Comparison of ENCODE assay signal across 23 mouse cellular contexts in genomic region chr3:81521804-81522203, GRCm38 (mm10).
"Had no signal": no experiment of that assay in that cellular context is flagged by ENCODE, and none has a peak within 500 bp of the region (broad histone marks: within the 10 kb centered on the region; RNA-seq: fewer than 3 reads in every experiment).

No protein-coding gene starts in this region.

- H3K27ac ChIP-seq: heart, adult 2 months; heart, embryonic 13.5 days; heart, embryonic 15.5 days; hindbrain, embryonic 13.5 days; hindbrain, embryonic 15.5 days; hindbrain, postnatal 0 days; layer of hippocampus, adult 2 months; left cerebral cortex, adult 2 months; limb, embryonic 10.5 days; limb, embryonic 12.5 days had no signal

- DNase-seq: gastrocnemius, postnatal 14 days; gastrocnemius, postnatal 36 days; heart, adult 11 months; heart, adult 2 months; heart, postnatal 14 days; heart, postnatal 36 days; kidney, adult 18-20 months; kidney, adult 8-10 months; kidney, postnatal 10 days; kidney, postnatal 25 days; kidney, postnatal 4 days; liver had no signal

- ATAC-seq: hindbrain, postnatal 0 days; intestine, postnatal 0 days had no signal

- H3K4me3 ChIP-seq: heart, adult 2 months; heart, embryonic 13.5 days; heart, embryonic 15.5 days; hindbrain, embryonic 13.5 days; hindbrain, embryonic 15.5 days; layer of hippocampus, adult 2 months; left cerebral cortex, adult 2 months; limb, embryonic 10.5 days; limb, embryonic 12.5 days had no signal

- H3K4me2 ChIP-seq: heart, embryonic 11.5 days; heart, embryonic 13.5 days; heart, embryonic 15.5 days; hindbrain, embryonic 13.5 days; hindbrain, embryonic 15.5 days; limb, embryonic 12.5 days had no signal

- H3K4me1 ChIP-seq: heart, embryonic 13.5 days; heart, embryonic 15.5 days; hindbrain, embryonic 13.5 days; hindbrain, embryonic 15.5 days; limb, embryonic 10.5 days; limb, embryonic 12.5 days had no signal

- H3K27me3 ChIP-seq: heart, embryonic 13.5 days; heart, embryonic 15.5 days; hindbrain, embryonic 13.5 days; hindbrain, embryonic 15.5 days; limb, embryonic 12.5 days had no signal

- H3K36me3 ChIP-seq: heart, embryonic 13.5 days; heart, embryonic 15.5 days; hindbrain, embryonic 13.5 days; hindbrain, embryonic 15.5 days; limb, embryonic 10.5 days; limb, embryonic 12.5 days had no signal

- H3K9ac ChIP-seq: heart, embryonic 13.5 days; heart, embryonic 15.5 days; hindbrain, embryonic 13.5 days; hindbrain, embryonic 15.5 days; limb, embryonic 12.5 days had no signal

- H3K9me3 ChIP-seq: heart, embryonic 13.5 days; heart, embryonic 15.5 days; hindbrain, embryonic 13.5 days; hindbrain, embryonic 15.5 days; limb, embryonic 10.5 days; limb, embryonic 12.5 days had no signal
